Mouse (Mus musculus) spleen, adult 2 months (tissue): ENCODE data around the gene Mrgpra9.
"Not testable (repeated sequence)": the region's sequence is repeated elsewhere in the genome, so short reads cannot be mapped to it uniquely, and the experiment has no call there.

ENCODE experiments used
- CTCF ChIP-seq: fragments of 200-500 bp; IDR thresholded peaks from 2 replicates; pipeline ENCODE4 v1.5.1; 2011; ENCODE audit warnings: mild to moderate bottlenecking, inconsistent platforms; ENCODE audit not compliant: insufficient read depth, insufficient read length, insufficient replicate concordance; ENCODE audit errors: extremely low read depth
- POLR2A ChIP-seq: fragments of 200-500 bp; IDR thresholded peaks from 2 replicates; pipeline ENCODE4 v1.6.1; 2011; ENCODE audit warnings: low read depth, low read length, inconsistent platforms

DNA sequence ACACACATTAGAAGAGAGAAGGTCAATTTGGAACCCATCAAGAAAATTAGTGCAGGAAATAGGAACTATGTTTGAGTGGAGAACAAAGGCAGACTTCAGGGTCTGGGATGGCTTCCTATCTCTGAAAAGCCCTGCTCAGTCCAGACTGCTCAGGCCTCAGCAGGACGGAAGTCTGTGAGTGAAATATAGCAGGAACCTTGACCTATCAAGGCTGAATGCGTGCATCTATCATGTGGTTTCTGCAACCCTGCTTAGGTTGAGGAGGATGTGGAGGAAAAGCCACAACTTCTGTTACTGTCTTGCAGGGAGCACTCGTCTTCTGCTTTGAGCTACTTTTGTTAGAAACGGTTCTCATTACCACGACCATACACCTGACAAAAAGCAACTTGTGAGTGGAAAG lies 18.9 kb upstream of the Mrgpra9 start:
- TF ChIP-seq CTCF, POLR2A: not testable (repeated sequence)
